Mouse (Mus musculus) limb, embryonic 13.5 days (tissue): ENCODE measurements around the gene Ccser2. TPM values are rescaled to one million over a fixed set of nuclear protein-coding genes. Genes with fewer than 3 reads are reported as not detected.

Experiments used
- ATAC-seq: fragments of 200-750 bp; cut with Nextera tagmentation; 2 replicates; pipeline ENCODE4 v1.8.0; 2017; ENCODE audit warnings: low read depth, moderate number of reproducible peaks, moderate TSS enrichment; ENCODE audit not compliant: low FRiP score
- H3K27ac ChIP-seq: fragments of 300-500 bp; sonication (generic); 2 replicates; pipeline ENCODE4 v1.5.1; 2015; ENCODE audit warnings: inconsistent platforms, mild to moderate bottlenecking, moderate library complexity
- H3K27me3 ChIP-seq: fragments of 300-500 bp; sonication (generic); 2 replicates; pipeline ENCODE4 v1.6.1; 2015; ENCODE audit warnings: mild to moderate bottlenecking, inconsistent platforms
- H3K36me3 ChIP-seq: fragments of 300-500 bp; sonication (generic); 2 replicates; pipeline ENCODE4 v1.6.1; 2015; ENCODE audit warnings: inconsistent platforms, mild to moderate bottlenecking, moderate library complexity
- H3K4me1 ChIP-seq: fragments of 300-500 bp; sonication (generic); 2 replicates; pipeline ENCODE4 v1.6.1; 2015; ENCODE audit warnings: inconsistent platforms
- H3K4me2 ChIP-seq: fragments of 300-500 bp; sonication (generic); replicated peaks from 2 replicates; pipeline ENCODE4 v1.6.1; 2015; ENCODE audit warnings: inconsistent platforms, mild to moderate bottlenecking, moderate library complexity
- H3K4me3 ChIP-seq: fragments of 300-500 bp; sonication (generic); 2 replicates; pipeline ENCODE4 v1.5.1; 2015; ENCODE audit warnings: moderate library complexity, mild to moderate bottlenecking, inconsistent platforms
- H3K9ac ChIP-seq: fragments of 300-500 bp; sonication (generic); 2 replicates; pipeline ENCODE4 v1.6.1; 2015; ENCODE audit warnings: mild to moderate bottlenecking, inconsistent platforms
- H3K9me3 ChIP-seq: fragments of 300-500 bp; sonication (generic); 2 replicates; pipeline ENCODE4 v1.6.1; 2016; ENCODE audit warnings: inconsistent platforms
- WGBS: fragments of 180-500 bp; shearing (Covaris S2); methylation state at CpG from one replicate; pipeline ENCODE4 v1.1.7; 2015; 5-methylcytosine and 5-hydroxymethylcytosine counted together
- polyA plus RNA-seq: library from polyadenylated mRNA; unstranded; fragments of >200 nt; fragmentation: Nextera tagmentation; extraction: Ambion mirVana; gene quantifications from 2 replicates; pipeline ENCODE4 v1.2.1, GENCODE M21; 2015

Ccser2 gene
- polyA plus RNA-seq, 1 experiment from 2014 or later = 44.6 TPM

DNA sequence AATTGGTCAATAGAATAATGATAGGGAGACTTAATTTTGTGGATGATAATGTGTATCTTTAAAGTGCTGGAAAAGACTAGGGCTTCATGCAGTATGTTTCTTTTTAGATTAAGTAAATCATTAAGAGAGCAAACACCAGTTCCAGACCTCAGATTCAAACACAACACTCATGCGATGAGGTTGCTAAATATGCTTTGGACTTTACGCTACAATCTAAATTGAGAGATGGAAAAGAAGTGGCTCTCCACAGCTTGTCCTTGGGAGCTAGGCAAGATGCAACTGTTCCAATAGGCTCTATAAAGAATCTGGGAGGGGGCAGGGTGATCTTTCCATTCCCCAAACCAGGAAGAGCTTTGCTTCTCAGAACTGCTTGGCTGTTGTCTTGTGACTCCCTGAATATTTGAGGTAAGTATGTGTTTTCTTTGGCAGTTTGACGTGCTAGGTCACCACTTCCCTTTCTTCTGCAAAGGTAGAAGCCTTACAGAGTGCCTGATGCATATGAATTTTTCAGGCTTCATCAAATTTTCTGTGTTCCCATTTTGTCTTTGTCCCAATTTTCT is 1.4 kb upstream of the Ccser2 start:
- 84% methylated on average over 3 of the region's 3 CpGs for WGBS
- Histone ChIP-seq H3K9me3 (no peaks in the 10 kb centered on the region), H3K4me1 (peaks cover 24% of the 10 kb centered on the region), H3K36me3 (no peaks in the 10 kb centered on the region), H3K4me2 (no peak overlapping the region), H3K27ac (no peak overlapping the region), H3K27me3 (no peaks in the 10 kb centered on the region), H3K9ac (no peak overlapping the region), H3K4me3 (no peak overlapping the region)
- ATAC-seq = no peak

DNA sequence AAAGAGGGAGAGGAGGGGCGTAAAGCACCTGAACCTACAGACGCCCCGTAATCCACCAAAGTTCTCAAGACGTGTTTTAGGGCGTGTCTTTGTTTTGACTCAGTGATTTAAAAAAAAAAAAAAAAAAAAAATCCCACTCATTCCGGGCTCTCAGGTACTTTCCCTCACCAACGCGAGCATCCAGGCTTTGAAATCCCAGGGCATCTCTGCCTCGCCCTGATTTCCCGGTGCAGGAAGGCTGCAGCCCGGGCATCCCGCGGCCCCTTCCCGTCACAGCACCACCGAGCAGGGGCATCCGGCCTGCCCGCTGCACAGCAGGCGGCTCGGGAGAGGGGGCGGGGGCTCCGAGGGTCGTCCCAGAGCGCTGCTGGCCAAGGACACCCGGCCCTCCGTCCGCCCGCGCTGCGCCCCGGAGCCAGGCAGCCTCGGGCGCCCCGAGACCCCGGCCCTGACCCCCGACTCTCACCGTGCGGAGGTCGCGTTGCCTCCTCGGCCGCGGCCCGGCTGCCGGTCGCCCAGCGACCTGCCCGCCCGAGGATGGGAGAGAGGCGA is 425 bp downstream of the Ccser2 start:
- Histone ChIP-seq H3K27ac (peak overlapping the region; percentile 75), H3K9ac (peak overlapping the region; percentile 89), H3K4me1 (peaks cover 24% of the 10 kb centered on the region), H3K36me3 (no peaks in the 10 kb centered on the region), H3K4me3 (peak overlapping the region; percentile 87), H3K4me2 (peak overlapping the region; percentile 64), H3K27me3 (no peaks in the 10 kb centered on the region), H3K9me3 (no peaks in the 10 kb centered on the region)
- WGBS = under 1% methylated on average over 45 of the region's 49 CpGs
- ATAC-seq = peak; percentile 73

DNA sequence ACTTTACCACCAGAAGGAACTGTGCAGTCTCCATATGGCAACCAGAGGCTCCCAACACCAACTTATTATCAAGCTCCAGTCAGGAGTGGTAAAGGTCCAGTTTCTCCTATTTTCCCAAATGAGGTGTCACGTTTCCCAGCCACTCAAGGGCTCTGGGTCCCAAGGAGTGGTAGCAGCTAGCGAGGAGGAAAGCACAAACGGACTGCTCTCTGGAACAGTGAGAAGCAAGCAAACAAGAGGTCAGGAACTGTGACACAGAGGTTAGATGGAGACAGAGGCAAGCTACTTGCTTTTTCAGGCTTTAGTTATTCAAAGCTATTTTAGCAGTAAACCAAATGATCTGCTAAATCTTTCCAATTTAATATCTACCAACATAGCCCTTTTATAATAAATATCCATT is 3.2 kb downstream of the Ccser2 start:
- Histone ChIP-seq H3K27ac (no peak overlapping the region), H3K27me3 (no peaks in the 10 kb centered on the region), H3K4me2 (no peak overlapping the region), H3K36me3 (no peaks in the 10 kb centered on the region), H3K4me3 (no peak overlapping the region), H3K9me3 (no peaks in the 10 kb centered on the region), H3K4me1 (peaks cover 24% of the 10 kb centered on the region), H3K9ac (no peak overlapping the region)
- WGBS = 14% methylated on average over 3 of the region's 3 CpGs
- ATAC-seq = no peak

DNA sequence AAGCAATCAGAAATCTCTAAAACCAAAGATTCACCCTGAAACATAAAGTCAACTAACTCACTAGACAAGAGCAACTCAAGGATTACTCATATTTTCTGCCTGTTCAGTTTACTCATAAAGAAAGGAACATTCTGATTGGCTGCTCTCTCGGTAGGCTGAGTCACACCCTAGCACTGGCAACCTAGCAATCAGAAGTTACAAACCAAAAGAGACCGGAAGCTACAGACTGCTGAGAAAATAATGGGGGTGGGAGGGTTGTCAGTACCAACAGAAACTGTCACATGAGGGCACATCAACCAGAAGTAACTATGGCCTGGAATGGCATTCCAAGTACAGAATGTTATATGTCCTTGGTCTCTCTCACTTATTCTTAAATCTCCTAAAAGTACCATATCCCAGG is 6.1 kb downstream of the Ccser2 start:
- H3K4me2 ChIP-seq = no peak overlapping the region
- peaks cover 18% of the 10 kb centered on the region for H3K4me1 ChIP-seq
- H3K27me3 ChIP-seq = no peaks in the 10 kb centered on the region
- no peak overlapping the region for H3K9ac ChIP-seq
- no peaks in the 10 kb centered on the region for H3K9me3 ChIP-seq
- no peaks in the 10 kb centered on the region for H3K36me3 ChIP-seq
- 85% methylated on average over 2 of the region's 2 CpGs for WGBS
- ATAC-seq = no peak
- no peak overlapping the region for H3K4me3 ChIP-seq
- H3K27ac ChIP-seq = no peak overlapping the region

DNA sequence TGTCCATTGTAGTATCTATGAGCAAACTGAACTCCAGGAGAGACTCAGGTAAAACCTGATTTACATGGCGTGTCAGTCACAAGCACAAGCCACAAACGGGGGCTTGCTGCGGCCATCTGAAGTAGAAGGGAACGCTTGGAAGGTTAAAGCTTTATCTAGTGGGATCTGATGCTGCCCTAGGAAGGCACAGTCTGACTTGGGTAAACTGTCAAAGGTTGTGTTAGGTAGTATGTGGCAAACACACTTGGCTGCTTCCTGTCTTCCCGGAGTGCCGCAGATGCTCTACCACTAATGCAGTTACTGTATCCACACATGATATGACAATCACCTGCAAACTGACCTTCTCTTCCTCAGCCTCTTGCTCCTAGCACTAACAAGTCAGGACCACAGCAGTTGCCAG is 10.9 kb downstream of the Ccser2 start:
- no peak overlapping the region for H3K4me3 ChIP-seq
- no peak for ATAC-seq
- no peaks in the 10 kb centered on the region for H3K9me3 ChIP-seq
- no peak overlapping the region for H3K9ac ChIP-seq
- H3K27ac ChIP-seq = no peak overlapping the region
- no peaks in the 10 kb centered on the region for H3K27me3 ChIP-seq
- 92% methylated on average over 6 of the region's 6 CpGs for WGBS
- no peak overlapping the region for H3K4me2 ChIP-seq
- no peaks in the 10 kb centered on the region for H3K36me3 ChIP-seq
- peaks cover 5% of the 10 kb centered on the region for H3K4me1 ChIP-seq

DNA sequence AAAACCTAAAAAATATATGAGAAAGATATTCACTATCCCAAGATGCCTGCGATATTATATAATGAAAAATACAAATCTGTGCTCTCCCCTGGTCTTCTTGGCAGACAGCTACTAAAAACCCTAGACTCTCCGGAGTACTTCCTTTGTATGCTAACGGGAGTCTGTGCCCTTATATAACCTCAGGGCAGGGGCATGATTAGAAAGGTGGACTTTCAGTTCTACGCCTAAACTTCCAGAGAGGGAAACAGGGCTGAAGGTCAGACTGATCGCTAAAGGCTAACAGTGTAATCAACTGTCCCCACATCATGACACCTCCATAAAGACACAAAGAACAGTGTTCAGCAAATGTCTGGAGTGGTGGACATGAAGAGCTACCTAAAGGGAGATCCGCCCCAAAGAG is 11.3 kb downstream of the Ccser2 start:
- no peak overlapping the region for H3K9ac ChIP-seq
- H3K4me1 ChIP-seq = peaks cover 8% of the 10 kb centered on the region
- H3K4me2 ChIP-seq = no peak overlapping the region
- no peak overlapping the region for H3K4me3 ChIP-seq
- no peak overlapping the region for H3K27ac ChIP-seq
- H3K36me3 ChIP-seq = no peaks in the 10 kb centered on the region
- ATAC-seq = no peak
- no peaks in the 10 kb centered on the region for H3K27me3 ChIP-seq
- 81% methylated on average over 6 of the region's 6 CpGs for WGBS
- H3K9me3 ChIP-seq = no peaks in the 10 kb centered on the region

DNA sequence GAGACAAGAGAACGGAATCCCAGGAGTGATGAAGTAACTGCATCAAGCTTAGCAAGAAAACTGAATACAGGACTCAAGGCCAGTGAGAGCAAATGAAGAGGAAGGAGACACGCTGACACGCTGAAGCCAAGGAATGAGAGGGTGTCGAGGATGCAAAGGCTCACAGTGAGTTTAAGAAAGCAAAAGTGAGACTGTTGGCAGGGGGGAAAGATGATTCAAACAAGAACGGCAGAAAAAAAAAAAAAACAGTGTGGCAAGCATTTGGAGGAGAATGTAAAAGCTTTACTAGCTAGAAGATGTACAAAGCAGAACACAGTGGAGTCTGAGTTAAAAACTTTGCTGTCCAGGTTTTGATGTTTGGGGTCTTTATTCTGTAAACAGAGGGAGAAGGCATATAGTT is 11.9 kb downstream of the Ccser2 start:
- Histone ChIP-seq H3K4me1 (peaks cover 8% of the 10 kb centered on the region), H3K4me2 (no peak overlapping the region), H3K9me3 (no peaks in the 10 kb centered on the region), H3K27me3 (no peaks in the 10 kb centered on the region), H3K9ac (no peak overlapping the region), H3K27ac (no peak overlapping the region), H3K4me3 (no peak overlapping the region), H3K36me3 (no peaks in the 10 kb centered on the region)
- 69% methylated on average over 5 of the region's 5 CpGs for WGBS
- no peak for ATAC-seq

DNA sequence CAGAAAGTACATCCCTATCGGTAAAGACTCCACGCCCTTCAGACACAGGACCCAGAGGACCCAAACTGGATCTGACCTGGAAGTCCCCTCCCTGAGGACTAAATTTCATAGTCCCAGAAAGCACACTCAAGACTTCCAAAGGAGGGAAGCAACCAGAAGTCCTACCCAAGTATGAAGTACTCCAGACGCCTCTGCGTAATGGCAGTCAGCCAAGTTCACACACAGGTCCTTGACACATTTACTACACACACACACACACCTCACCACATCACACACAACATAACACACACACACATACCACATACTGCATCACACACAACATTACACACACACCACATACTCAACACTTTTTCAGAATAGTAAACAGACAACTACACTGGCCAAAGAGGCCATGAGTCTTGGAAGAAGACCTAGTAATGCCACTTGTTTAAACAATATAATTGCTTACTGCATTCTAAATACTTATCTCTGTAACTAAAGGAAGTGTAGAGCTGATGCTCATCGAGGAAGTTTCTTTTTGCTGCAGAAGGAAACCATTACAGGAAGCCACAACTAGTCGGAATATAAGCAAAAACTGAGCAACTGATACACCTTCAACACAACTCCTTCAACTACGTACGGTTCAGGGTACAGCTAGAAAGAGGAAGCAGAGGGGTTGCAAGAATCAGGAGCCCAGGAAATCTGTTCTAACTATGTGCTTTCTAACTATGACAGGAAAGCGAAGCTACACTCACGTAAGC is 15.7 kb downstream of the Ccser2 start:
- Histone ChIP-seq H3K36me3 (peaks cover 3% of the 10 kb centered on the region; the same call in 1 of the 2 replicates), H3K27ac (no peak overlapping the region), H3K4me1 (peaks cover 8% of the 10 kb centered on the region), H3K9ac (no peak overlapping the region), H3K4me2 (no peak overlapping the region), H3K4me3 (no peak overlapping the region), H3K9me3 (no peaks in the 10 kb centered on the region), H3K27me3 (no peaks in the 10 kb centered on the region)
- ATAC-seq = 0 out of 2 replicates have a peak, but pooled peaks have one; percentile 40
- 87% methylated on average over 10 of the region's 10 CpGs for WGBS

DNA sequence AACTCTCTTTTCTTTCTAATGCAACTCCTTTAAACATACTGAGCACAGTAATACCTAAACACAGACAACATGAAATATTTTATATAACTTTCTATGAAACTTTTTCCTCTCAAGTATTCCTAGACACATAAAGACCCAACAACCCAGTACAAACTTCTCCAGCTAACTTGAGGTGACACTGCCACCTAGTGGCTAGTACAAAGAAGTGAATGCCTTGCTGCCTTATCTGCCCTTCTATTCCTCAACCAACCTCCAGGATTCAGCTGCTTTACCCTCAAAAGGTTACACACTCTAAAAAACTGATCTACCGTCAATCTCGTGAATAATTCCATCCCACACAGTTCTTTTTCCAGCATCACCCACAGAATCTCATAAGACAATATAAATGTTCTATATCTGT is 16.4 kb downstream of the Ccser2 start:
- H3K9me3 ChIP-seq = no peaks in the 10 kb centered on the region
- H3K36me3 ChIP-seq = peaks cover 3% of the 10 kb centered on the region; the same call in 1 of the 2 replicates
- H3K4me3 ChIP-seq = no peak overlapping the region
- WGBS = 29% methylated on average over 2 of the region's 2 CpGs
- no peaks in the 10 kb centered on the region for H3K27me3 ChIP-seq
- H3K27ac ChIP-seq = no peak overlapping the region
- no peak; the same call in 1 of the 2 replicates for ATAC-seq
- no peak overlapping the region for H3K9ac ChIP-seq
- H3K4me1 ChIP-seq = peaks cover 4% of the 10 kb centered on the region; the same call in 1 of the 2 replicates
- no peak overlapping the region for H3K4me2 ChIP-seq

DNA sequence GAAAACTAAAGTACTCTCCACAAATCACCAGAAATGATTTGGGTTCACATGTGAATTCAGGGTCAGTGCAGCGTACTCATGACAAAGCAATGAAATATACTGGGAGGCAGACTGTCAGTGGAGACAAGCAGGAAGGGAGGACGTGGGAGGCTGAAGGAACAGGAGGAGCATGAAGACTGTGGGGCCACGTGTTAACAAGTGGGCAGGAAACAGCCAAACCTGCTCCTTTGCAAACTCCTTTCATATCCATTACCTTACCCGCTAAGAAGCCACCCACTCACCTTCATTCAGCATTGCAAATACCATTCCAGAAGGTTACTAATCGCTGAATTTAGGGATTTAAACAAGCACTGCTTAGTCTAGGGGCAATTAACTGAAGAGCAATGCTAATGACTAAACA is 25.9 kb downstream of the Ccser2 start:
- Histone ChIP-seq H3K36me3 (peaks cover 24% of the 10 kb centered on the region), H3K27ac (no peak overlapping the region), H3K4me1 (no peaks in the 10 kb centered on the region), H3K9me3 (no peaks in the 10 kb centered on the region), H3K9ac (no peak overlapping the region), H3K27me3 (no peaks in the 10 kb centered on the region), H3K4me3 (no peak overlapping the region), H3K4me2 (no peak overlapping the region)
- 45% methylated on average over 5 of the region's 5 CpGs for WGBS
- no peak for ATAC-seq

DNA sequence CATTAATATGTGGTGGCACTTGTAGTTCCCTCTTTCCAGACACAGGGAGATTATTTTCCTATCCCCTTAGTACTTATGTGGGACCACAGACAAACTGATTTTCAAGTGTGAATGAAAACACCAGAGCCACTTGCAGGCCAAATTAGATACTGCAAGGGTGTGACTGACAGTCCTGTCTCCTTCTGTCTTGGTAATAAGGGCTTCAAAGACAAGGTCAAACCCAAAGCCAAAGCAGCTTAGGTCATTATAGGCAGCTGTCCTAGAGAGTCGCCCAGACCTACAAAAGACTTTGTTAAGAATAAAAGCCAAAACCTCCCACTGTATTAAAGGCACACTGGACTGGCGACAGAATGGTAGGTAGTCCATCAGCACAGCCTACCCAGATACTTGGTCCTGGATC is 30.6 kb downstream of the Ccser2 start:
- Histone ChIP-seq H3K27ac (no peak overlapping the region), H3K4me2 (no peak overlapping the region), H3K4me1 (0 out of 2 replicates have a peak, but pooled peaks cover 3% of the 10 kb centered on the region), H3K27me3 (no peaks in the 10 kb centered on the region), H3K4me3 (no peak overlapping the region), H3K9ac (no peak overlapping the region), H3K9me3 (no peaks in the 10 kb centered on the region), H3K36me3 (peaks cover 24% of the 10 kb centered on the region)
- no peak for ATAC-seq
- WGBS = 69% methylated on average over 2 of the region's 2 CpGs

DNA sequence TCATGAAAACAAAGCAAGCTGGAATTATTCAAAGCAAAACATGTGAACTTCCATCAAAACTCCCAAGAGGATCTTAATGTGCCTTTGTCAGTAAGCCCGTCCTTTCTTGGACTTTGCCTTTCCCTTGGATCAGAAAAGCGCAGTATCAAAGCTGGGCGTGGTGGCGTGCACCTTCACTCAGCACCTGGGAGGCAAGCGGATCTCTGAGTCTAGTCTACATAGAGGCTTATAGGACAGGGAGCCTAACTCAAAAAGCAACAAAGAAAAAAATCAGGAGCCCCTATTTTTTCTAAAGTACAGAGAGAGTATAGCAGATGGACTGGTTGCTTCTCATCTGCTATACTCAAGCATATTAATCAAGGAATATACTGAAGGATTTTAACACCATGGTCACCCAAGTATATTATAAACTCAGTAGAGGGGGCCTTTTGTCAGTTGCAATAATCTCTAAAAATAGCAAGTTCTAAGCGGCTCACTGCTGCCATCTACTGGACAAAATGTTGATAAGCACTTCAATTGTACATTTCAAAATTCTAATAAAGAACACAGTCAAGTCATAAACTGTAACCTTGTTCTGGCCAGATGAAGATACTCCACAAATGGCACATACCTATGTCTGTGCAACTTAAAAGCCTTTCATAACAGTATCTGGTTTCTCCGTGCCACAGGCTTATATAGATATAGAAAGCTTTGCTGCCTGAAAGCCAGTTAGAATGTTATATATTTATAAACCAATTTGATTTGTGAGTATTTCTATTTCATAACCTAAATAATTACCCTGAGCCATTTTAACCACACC is 31.3 kb downstream of the Ccser2 start:
- no peak for ATAC-seq
- Histone ChIP-seq H3K36me3 (peaks cover 24% of the 10 kb centered on the region), H3K4me2 (no peak overlapping the region), H3K4me1 (0 out of 2 replicates have a peak, but pooled peaks cover 7% of the 10 kb centered on the region), H3K27ac (no peak overlapping the region), H3K4me3 (no peak overlapping the region), H3K27me3 (no peaks in the 10 kb centered on the region), H3K9ac (no peak overlapping the region), H3K9me3 (no peaks in the 10 kb centered on the region)
- 74% methylated on average over 7 of the region's 7 CpGs for WGBS
